Mouse (Mus musculus): ENCODE data around the gene Gnas. TPM values are rescaled to one million over a fixed set of nuclear protein-coding genes. Genes with fewer than 3 reads are reported as not detected.
"Not testable (repeated sequence)": the region's sequence is repeated elsewhere in the genome, so short reads cannot be mapped to it uniquely, and the experiment has no call there.

Gnas gene
- total RNA-seq, 1 experiment from 2014 or later, result 4,967 TPM

GRCm38 (mm10) chr2:174328358-174328905, 44.3 kb downstream of the Gnas start:
- peak; percentile 52 for DNase-seq

GRCm38 (mm10) chr2:174328926-174329662, 45.0 kb downstream of the Gnas start:
- peak; percentile 44 for DNase-seq

DNA sequence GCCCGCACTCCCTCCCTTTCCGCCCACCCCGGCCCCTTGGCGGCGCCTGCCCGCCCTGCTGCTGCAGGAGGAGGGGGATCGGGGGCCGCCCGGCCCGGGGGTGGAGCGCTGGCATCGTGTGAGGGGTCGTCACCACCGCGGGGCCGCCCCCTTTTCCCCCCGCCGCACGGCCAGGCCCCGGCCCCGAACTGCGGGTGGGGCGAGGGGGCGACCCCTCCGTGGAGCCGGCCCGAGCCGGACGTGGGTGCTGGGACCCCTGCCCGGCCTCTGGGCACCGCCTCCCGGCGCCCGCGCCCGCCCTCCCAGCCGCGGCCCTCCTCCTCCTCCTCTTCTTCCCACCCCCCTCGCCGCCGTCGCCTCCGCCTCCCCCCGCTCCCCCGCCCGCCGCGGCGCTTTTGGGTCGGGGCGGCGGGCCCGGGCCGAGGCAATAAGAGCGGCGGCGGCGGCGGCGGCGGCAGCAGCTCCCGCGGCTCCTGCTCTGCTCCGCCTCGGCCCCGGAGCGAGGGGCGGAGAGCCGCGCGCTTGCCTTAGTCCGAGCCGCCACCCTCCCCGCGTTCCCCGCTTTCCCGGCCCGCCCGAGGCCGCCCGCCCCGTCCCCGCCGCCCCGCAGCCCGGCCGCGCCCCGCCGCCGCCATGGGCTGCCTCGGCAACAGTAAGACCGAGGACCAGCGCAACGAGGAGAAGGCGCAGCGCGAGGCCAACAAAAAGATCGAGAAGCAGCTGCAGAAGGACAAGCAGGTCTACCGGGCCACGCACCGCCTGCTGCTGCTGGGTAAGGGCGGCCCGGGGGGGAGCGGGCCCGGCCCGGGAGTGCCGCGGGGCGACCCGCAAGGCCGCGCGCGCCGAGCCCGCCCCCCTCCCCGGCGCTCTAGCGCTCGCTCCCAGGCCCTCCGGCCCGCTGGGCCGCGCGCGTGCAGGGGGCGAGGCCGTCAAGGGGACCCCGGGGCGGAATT, 45.8 kb downstream of the Gnas start:
- DNase-seq, result peak; percentile 92

DNA sequence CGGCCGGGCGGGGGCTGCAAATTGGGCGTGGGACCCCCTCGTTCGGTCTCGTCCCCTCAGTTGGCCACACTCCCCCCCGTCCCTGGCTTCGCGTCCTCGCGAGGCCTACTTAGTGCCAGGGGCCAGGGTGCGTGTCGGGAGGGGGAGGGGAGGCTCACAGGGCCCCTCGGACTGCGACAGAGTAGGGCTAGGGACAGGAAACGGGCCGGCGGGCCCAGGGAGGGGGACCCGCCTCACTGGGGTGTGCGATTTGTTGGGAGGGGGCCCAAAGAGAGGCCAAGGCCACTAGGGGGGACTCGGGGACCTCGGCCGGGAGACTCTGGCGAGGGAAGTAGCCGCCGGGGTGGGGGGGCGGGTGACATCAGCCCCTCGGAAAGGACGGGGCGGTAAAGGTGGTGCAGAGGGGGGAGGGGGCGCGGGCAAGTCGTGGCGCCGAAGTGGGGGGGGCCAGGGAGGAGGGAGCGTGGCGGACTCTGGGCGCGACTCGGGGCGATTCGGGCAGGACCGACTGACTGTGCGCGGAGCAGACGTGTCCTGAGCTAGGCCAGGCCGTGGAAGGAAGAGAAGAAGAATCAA, 46.6 kb downstream of the Gnas start:
- peak; percentile 91 for DNase-seq

DNA sequence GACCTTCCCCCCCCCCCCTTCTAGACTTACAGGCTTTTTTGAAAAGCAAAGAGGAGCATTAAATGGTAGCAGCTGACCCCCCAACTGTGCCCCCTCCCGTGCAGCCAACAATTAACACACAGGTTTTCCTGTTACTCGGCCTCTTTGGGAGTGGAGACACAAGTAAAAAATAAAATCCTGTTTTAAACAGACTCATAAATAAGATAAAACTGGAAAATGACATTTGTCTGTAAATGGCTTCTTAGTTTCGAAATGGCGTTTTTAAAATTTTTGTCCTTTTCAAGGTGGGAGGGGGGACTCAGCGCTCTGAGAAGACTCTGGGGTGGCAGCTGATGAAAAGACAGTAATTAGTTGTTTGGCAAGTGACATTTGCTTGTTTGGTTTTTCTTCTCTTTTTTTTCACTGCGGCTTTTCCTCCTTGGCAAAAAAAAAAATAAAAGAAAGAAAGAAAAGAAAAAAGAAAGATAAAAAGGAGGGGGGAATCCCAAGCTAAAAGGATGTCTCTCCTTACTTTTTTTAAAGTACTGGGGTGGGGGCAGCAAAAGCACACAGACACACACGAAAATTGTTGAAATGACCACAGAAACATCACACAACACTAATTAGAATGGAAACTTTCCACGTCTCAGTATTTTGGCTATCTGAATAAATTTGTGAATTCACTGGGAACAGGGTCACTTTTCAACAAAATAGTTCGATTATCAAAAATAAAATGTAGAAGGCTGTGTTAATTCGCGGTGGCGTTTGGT, 47.3 kb downstream of the Gnas start:
- DNase-seq, result no peak

DNA sequence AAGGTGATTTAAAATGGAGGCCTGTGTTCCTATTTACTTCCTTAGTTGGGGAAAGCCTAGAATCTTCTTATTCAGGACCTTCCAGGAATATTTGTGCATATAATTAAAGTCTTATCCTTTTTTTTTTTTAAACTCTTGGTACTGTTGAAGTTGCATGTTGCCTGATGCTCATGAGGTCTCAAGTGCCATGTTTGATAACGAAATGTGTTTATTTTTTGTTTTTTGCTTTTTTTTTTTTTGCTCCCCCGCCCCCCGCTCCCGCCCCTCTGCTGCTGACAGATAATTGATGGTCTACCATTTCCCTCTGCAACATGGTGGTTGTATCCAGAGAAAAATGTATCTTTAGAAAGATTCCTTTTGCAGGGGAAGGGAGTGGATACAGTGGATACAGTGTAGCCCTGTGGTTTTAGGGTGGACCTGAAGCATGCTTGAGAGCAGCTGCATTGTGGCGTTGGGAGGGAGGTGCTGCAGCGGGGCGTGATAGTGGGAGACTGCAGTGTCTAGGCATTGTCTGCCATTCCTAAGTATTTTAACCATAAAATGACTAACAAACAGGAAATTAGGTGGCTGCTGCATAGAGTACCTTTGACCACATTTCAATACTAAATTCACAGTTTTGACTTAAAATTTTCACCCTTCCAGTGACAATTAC, 49.2 kb downstream of the Gnas start:
- no peak for DNase-seq

DNA sequence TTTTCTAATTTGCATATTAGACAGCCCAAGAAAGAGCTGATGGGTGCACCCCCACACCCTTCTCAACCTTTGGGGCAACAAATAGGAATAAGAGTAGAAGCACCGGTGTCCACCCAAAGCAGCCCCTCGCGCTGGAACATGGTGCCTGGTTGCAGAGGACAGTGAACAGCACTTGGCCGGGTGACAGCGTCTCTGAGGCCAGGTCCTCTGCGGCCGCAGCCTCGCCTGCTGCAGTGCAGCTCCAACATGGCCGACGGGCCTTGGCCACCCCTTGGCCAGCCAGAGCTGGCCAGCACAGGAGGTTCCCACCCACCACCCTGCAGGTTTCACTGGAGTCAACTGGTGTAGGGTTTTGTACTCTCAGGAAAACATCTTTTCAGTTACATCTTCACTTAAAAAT, 50.3 kb downstream of the Gnas start:
- peak; percentile 67 for DNase-seq

DNA sequence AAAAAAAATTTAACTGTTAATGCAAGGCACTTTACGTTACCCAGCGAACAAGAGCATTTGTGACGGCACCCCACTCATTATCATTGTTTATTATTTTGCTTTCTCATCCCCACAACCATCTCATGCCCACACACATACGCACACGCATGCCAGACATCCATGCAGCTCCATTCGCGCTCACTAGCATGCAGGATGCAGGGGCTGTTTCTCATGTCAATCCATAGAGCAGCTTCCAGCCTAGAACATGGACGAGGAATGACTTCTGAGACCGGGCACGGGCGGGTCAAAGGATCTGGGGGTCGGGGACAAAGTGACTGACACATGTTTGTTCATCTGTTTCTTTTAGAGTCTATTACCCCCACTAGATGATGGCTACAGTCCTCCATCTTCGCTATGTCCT, 53.2 kb downstream of the Gnas start:
- DNase-seq, result no peak

- DNase-seq, result peak; percentile 44
Measured at GRCm38 (mm10) chr2:174339701-174340100, 55.6 kb downstream of the Gnas start.

DNA sequence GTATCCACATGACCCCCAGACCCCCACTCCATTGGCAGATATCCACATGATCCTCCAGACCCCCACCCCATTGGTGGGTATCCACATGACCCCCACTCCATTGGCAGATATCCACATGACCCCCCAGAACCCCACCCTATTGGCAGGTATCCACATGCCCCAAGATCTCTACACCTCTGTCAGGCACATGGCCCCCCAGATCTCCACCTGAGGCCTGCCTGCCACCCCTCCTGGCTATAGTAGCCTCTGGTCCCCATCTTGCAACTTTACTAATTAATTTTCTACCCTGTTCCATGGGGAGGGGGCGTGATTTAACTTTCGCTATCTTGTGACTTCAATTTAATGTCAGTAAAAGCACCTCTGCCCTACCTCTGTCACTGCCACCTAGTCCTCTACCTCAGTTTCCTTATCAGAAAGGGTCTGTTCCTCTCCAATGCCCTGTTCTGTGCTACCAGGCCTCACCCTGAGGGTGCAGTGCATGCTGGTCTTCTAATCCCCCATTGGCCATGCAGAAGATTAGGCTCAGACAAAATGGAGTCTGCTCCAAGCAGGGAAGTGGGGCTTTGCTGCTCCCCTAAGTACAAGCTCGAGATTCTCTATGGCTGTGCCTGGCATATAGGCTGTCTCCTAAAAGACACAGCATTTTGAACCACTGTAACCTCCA, 56.2 kb downstream of the Gnas start:
- no peak for DNase-seq

GRCm38 (mm10) chr2:174340893-174341580, 56.9 kb downstream of the Gnas start:
- no peak for DNase-seq

GRCm38 (mm10) chr2:174342793-174343400, 58.8 kb downstream of the Gnas start:
- DNase-seq, result no peak

GRCm38 (mm10) chr2:174343566-174343965, 59.4 kb downstream of the Gnas start:
- no peak for DNase-seq

- peak; percentile 89 for DNase-seq
Measured at GRCm38 (mm10) chr2:174344003-174344655, 60.0 kb downstream of the Gnas start.

DNA sequence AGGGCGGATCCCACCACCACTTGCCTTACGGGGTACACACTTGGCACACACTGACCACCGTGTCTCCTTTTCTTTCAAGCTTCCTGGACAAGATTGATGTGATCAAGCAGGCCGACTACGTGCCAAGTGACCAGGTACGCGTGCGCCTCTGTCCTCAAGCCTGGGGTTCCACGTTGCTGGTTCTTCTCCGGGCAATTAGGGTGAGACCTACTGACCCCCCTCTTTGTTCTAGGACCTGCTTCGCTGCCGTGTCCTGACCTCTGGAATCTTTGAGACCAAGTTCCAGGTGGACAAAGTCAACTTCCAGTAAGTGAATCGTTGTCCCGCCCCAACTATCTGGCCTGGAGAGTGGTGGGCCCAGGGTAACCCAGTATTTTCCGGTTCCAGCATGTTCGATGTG, 60.9 kb downstream of the Gnas start:
- DNase-seq, result no peak

- no peak for DNase-seq
Measured at GRCm38 (mm10) chr2:174346612-174346998, 62.5 kb downstream of the Gnas start, which contains the start of gene Gm20721. TSS of gene Gm20721 (minus strand) at chr2:174346712.

DNA sequence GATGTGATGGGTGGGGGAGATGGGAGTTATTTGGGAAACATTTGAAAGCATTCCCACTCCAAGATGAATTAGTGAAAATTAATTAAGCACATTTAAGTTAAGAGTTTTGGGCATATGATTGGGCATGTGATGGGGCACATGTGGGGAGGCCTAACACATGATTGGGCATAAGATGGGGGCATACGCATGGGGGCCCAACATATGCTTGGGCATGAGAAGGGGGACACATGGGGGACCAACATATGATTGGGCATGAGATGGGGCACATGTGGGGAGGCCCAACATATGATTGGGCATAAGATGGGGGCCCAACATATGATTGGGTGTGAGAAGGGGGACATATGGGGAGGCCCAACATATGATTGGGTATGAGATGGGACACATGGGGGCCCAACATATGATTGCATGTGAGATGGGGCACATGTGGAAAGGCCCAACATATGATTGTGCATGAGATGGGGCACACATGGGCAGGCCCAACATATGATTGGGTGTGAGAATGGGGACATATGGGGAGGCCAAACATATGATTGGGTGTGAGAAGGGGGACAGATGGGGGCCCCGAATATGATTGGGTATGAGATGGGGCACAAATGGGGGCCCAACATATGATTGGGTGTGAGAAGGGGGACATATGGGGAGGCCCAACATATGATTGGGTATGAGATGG, 63.0 kb downstream of the Gnas start:
- not testable (repeated sequence) for DNase-seq

GRCm38 (mm10) chr2:174358516-174358915, 74.4 kb downstream of the Gnas start:
- DNase-seq, result no peak
